Mouse (Mus musculus) testis, adult 2 months (tissue): ENCODE results near the gene Lrrc72. TPM values are rescaled to one million over a fixed set of nuclear protein-coding genes. Genes with fewer than 3 reads are reported as not detected.

ENCODE experiments used
- H3K27ac ChIP-seq: fragments of 200-500 bp; 2 replicates; pipeline ENCODE4 v1.5.1; 2012; ENCODE audit warnings: low read depth, low read length; ENCODE audit not compliant: control insufficient read depth, insufficient read depth
- H3K27me3 ChIP-seq: fragments of 200-500 bp; 2 replicates; pipeline ENCODE4 v1.6.1; 2012; ENCODE audit warnings: mild to moderate bottlenecking, low read length, moderate library complexity; ENCODE audit not compliant: control insufficient read depth, insufficient read depth
- H3K36me3 ChIP-seq: fragments of 200-500 bp; 2 replicates; pipeline ENCODE4 v1.6.1; 2012; ENCODE audit warnings: mild to moderate bottlenecking, low read length; ENCODE audit not compliant: control insufficient read depth, insufficient read depth
- H3K4me1 ChIP-seq: fragments of 200-500 bp; 2 replicates; pipeline ENCODE4 v1.6.1; 2012; ENCODE audit warnings: low read length; ENCODE audit not compliant: control insufficient read depth, insufficient read depth
- H3K4me3 ChIP-seq: fragments of 200-500 bp; 2 replicates; pipeline ENCODE4 v1.5.1; 2012; ENCODE audit warnings: low read depth, mild to moderate bottlenecking, low read length, moderate library complexity, mixed read lengths; ENCODE audit not compliant: control insufficient read depth
- CTCF ChIP-seq: fragments of 200-500 bp; IDR thresholded peaks from 2 replicates; pipeline ENCODE4 v1.5.1; 2012; ENCODE audit warnings: low read depth, mild to moderate bottlenecking, inconsistent platforms, low read length, moderate library complexity; ENCODE audit not compliant: control insufficient read depth, insufficient read depth, insufficient replicate concordance
- POLR2A ChIP-seq: fragments of 200-500 bp; IDR thresholded peaks from 2 replicates; pipeline ENCODE4 v1.6.1; 2012; ENCODE audit warnings: low read depth, mild to moderate bottlenecking, inconsistent platforms, low read length, moderate library complexity; ENCODE audit not compliant: control insufficient read depth
- polyA plus RNA-seq: library from polyadenylated mRNA; depleted of rRNA; stranded (reverse); fragments of >200 nt; gene quantifications from 2 replicates; pipeline ENCODE4 v1.2.3, GENCODE M21; 2012

The Lrrc72 gene
- polyA plus RNA-seq, 1 experiment = 27.1 TPM

- Histone ChIP-seq H3K27me3 (no peaks in the 10 kb centered on the region), H3K36me3 (no peaks in the 10 kb centered on the region), H3K27ac (no peak overlapping the region)
Measured at GRCm38 (mm10) chr12:36262116-36262721, 9.0 kb upstream of the Lrrc72 start.

DNA sequence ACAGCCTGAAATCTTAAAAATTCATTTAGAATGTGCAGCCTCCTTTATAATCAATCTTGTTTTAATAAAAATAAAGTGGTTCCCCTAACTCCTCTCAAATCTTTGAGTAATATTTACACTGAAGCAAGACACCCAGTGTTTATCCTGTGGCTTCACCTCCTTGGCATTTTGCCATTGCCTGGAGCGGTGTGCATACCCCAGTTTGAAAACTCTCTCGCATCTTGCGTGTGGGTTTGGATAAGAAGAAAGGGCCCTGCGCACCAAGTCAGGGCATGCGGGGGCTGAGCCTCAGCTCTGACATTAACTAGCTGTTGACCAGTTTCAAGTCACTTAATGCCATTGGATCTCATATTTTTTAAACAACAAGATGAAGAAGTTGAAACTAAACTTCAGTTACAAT, 2.2 kb upstream of the Lrrc72 start:
- Histone ChIP-seq H3K27ac (no peak overlapping the region), H3K27me3 (no peaks in the 10 kb centered on the region), H3K4me3 (peak overlapping the region; percentile 12; the same call in 1 of the 2 replicates), H3K4me1 (no peaks in the 10 kb centered on the region), H3K36me3 (no peaks in the 10 kb centered on the region)
- TF ChIP-seq CTCF = no peak
- no peak for TF ChIP-seq POLR2A

More at GRCm38 (mm10) chr12:36262116-36262721, 9.0 kb upstream of the Lrrc72 start:
- Histone ChIP-seq H3K4me3 (no peak overlapping the region), H3K4me1 (no peaks in the 10 kb centered on the region)
- TF ChIP-seq CTCF = no peak
- TF ChIP-seq POLR2A = no peak

DNA sequence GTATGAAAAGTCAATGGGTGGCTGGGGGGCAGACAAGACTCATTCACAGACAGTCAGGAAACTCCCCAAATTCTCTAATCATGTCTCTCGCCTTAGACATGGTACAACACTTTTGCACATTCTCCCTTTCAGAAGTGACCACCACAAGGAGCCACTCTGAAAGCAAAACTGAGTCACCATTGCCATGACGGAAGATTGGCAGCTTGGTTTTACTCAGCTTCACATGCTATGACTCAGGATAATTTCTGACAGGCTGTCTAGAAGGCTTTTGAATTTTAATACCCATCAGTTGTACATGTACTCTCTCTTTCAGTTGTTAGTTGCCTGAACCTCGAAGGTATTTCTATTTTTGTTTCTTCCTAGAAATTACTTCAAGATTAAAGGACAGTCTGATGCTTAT, 12.0 kb downstream of the Lrrc72 start:
- no peak overlapping the region for H3K4me3 ChIP-seq
- no peaks in the 10 kb centered on the region for H3K27me3 ChIP-seq
- no peaks in the 10 kb centered on the region for H3K36me3 ChIP-seq
- no peak overlapping the region for H3K27ac ChIP-seq
- no peak for TF ChIP-seq POLR2A
- TF ChIP-seq CTCF = no peak
- H3K4me1 ChIP-seq = no peaks in the 10 kb centered on the region

- Histone ChIP-seq H3K4me3 (no peak overlapping the region), H3K4me1 (no peaks in the 10 kb centered on the region), H3K36me3 (no peaks in the 10 kb centered on the region), H3K27ac (no peak overlapping the region), H3K27me3 (no peaks in the 10 kb centered on the region)
- TF ChIP-seq CTCF = no peak
- no peak for TF ChIP-seq POLR2A
Measured at GRCm38 (mm10) chr12:36231386-36231785, 21.8 kb downstream of the Lrrc72 start.

- no peaks in the 10 kb centered on the region for H3K4me1 ChIP-seq
- no peaks in the 10 kb centered on the region for H3K36me3 ChIP-seq
- no peak for TF ChIP-seq POLR2A
- no peaks in the 10 kb centered on the region for H3K27me3 ChIP-seq
- H3K27ac ChIP-seq = no peak overlapping the region
- H3K4me3 ChIP-seq = no peak overlapping the region
Measured at GRCm38 (mm10) chr12:36224392-36224791, 28.8 kb downstream of the Lrrc72 start.

- no peak overlapping the region for H3K27ac ChIP-seq
- H3K4me3 ChIP-seq = peak overlapping the region; percentile 76; the same call in 1 of the 2 replicates
- no peaks in the 10 kb centered on the region for H3K36me3 ChIP-seq
- no peaks in the 10 kb centered on the region for H3K4me1 ChIP-seq
- no peaks in the 10 kb centered on the region for H3K27me3 ChIP-seq
- TF ChIP-seq POLR2A (no peak), CTCF (no peak)
Measured at GRCm38 (mm10) chr12:36216905-36217304, 36.3 kb downstream of the Lrrc72 start.

DNA sequence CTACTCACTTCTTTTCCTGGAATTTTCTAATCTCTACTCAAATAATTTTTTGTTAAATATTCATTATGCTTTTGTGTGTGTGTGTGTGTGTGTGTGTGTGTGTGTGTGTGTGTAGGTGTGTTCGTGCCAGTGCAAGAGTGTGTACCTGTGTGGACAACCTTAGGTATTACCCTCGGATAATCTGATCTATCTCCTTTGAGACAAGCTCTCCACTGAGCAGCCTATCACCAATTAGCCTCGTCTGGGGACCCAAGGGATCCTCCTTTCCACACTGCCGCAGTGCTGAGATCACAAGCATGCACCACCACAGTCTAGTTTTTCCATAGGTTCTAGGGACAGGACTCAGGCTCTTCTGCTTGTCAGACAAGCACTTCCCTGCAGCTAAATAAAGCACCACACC, 37.0 kb downstream of the Lrrc72 start:
- no peak for TF ChIP-seq CTCF
- TF ChIP-seq POLR2A = no peak
- H3K36me3 ChIP-seq = no peaks in the 10 kb centered on the region
- H3K27me3 ChIP-seq = no peaks in the 10 kb centered on the region
- no peak overlapping the region for H3K27ac ChIP-seq
- H3K4me3 ChIP-seq = peak overlapping the region; percentile 76
- no peaks in the 10 kb centered on the region for H3K4me1 ChIP-seq

GRCm38 (mm10) chr12:36215149-36215480, 38.1 kb downstream of the Lrrc72 start:
- no peaks in the 10 kb centered on the region for H3K27me3 ChIP-seq
- no peak overlapping the region for H3K4me3 ChIP-seq
- no peak for TF ChIP-seq POLR2A
- peak; percentile 49; the same call in 1 of the 2 replicates for TF ChIP-seq CTCF

More at GRCm38 (mm10) chr12:36215149-36215480, 38.1 kb downstream of the Lrrc72 start:
- H3K4me1 ChIP-seq = no peaks in the 10 kb centered on the region
- no peak overlapping the region for H3K27ac ChIP-seq
- H3K36me3 ChIP-seq = no peaks in the 10 kb centered on the region
